ENCODE assay signal across 13 mouse cellular contexts in the genomic region with DNA sequence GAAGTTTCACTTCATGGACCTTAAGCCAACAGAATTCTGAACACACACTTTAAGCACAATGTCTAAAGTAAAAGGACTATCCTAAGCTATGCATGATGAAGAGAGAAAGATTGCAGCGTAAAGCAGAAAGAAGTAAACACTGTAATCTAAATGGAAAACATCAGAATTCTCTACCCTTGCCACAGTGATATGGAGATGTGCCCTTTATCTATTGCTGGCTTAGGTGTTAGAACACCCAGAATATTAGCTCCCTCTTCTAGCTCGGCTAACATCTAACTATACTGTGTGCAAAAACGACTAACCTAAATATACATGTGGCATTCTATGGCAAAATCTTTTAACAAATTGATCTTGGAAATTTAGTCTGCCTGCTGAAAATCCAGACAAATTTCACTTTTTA.
"Had no signal": no experiment of that assay in that cellular context is flagged by ENCODE, and none has a peak within 500 bp of the region (broad histone marks: within the 10 kb centered on the region; RNA-seq: fewer than 3 reads in every experiment).

No protein-coding gene starts in this region.

- H3K4me1 ChIP-seq: midbrain, embryonic 13.5 days; midbrain, embryonic 15.5 days; neural tube, embryonic 12.5 days had no signal

- H3K27ac ChIP-seq: midbrain, embryonic 13.5 days; midbrain, embryonic 15.5 days; neural tube, embryonic 12.5 days had no signal

- H3K4me2 ChIP-seq: lung, embryonic 14.5 days; midbrain, embryonic 11.5 days; midbrain, embryonic 13.5 days; midbrain, embryonic 15.5 days; neural tube, embryonic 12.5 days had no signal

- H3K36me3 ChIP-seq: midbrain, embryonic 13.5 days; midbrain, embryonic 15.5 days; neural tube, embryonic 12.5 days had no signal

- H3K9me3 ChIP-seq: midbrain, embryonic 13.5 days; midbrain, embryonic 15.5 days; neural tube, embryonic 12.5 days had no signal

- H3K4me3 ChIP-seq: midbrain, embryonic 13.5 days; midbrain, embryonic 15.5 days; neural tube, embryonic 12.5 days had no signal

- H3K27me3 ChIP-seq: midbrain, embryonic 13.5 days; midbrain, embryonic 15.5 days; neural tube, embryonic 12.5 days had no signal

- DNase-seq: lung, adult 18-20 months; lung, embryonic 14.5 days; lung, postnatal 10 days; lung, postnatal 4 days; right cerebral cortex, postnatal 14 days; spleen, adult 18-20 months; thymus, adult 18-20 months; thymus, postnatal 14 days; thymus, postnatal 36 days had no signal

- H3K9ac ChIP-seq: lung, embryonic 14.5 days; midbrain, embryonic 13.5 days; midbrain, embryonic 15.5 days; neural tube, embryonic 12.5 days had no signal

- ATAC-seq: midbrain, embryonic 13.5 days; midbrain, embryonic 15.5 days had no signal
